Mouse (Mus musculus) ES-E14 (cell line): ENCODE data around the gene Snrk. TPM values are rescaled to one million over a fixed set of nuclear protein-coding genes. Genes with fewer than 3 reads are reported as not detected.

Source experiments
- DNase-seq: peaks from one replicate; pipeline ENCODE4 v3.0.0-alpha.2; 2013; ENCODE audit warnings: low read depth, low spot score
- H3K27ac ChIP-seq: 2 replicates; pipeline ENCODE4 v1.5.1; 2012; ENCODE audit warnings: low read depth, mild to moderate bottlenecking, low read length, moderate library complexity, mixed read lengths; ENCODE audit not compliant: poor library complexity, insufficient read depth, severe bottlenecking
- H3K36me3 ChIP-seq: 2 replicates; pipeline ENCODE4 v1.6.1; 2012; ENCODE audit warnings: mild to moderate bottlenecking, low read length, moderate library complexity, mixed read lengths; ENCODE audit not compliant: control insufficient read depth, poor library complexity, insufficient read depth, severe bottlenecking
- H3K4me1 ChIP-seq, 2 experiments: fragments of 150-350 bp in 1 of 2; sonication (generic) in 1 of 2; 2 replicates each; pipeline ENCODE4 v1.6.1; 2012; ENCODE audit warnings: low read length in 2 of 2, mild to moderate bottlenecking in 1 of 2, mixed read lengths in 1 of 2; ENCODE audit not compliant: control insufficient read depth in 2 of 2, insufficient read depth in 2 of 2, poor library complexity in 1 of 2
- H3K4me3 ChIP-seq, 2 experiments: fragments of 150-350 bp in 1 of 2; sonication (generic) in 1 of 2; 2 replicates each; pipeline ENCODE4 v1.5.1; 2012; ENCODE audit warnings: low read length in 2 of 2, low read depth in 1 of 2, mild to moderate bottlenecking in 1 of 2, mixed read lengths in 1 of 2; ENCODE audit not compliant: insufficient read depth in 1 of 2, poor library complexity in 1 of 2, severe bottlenecking in 1 of 2
- H3K9ac ChIP-seq: 2 replicates; pipeline ENCODE4 v1.6.1; 2012; ENCODE audit warnings: low read depth, mild to moderate bottlenecking, low read length, mixed read lengths; ENCODE audit not compliant: poor library complexity, insufficient read depth, severe bottlenecking
- H3K9me3 ChIP-seq: fragments of 150-350 bp; sonication (generic); 2 replicates; pipeline ENCODE4 v1.6.1; 2012; ENCODE audit warnings: low read depth, mild to moderate bottlenecking, low read length; ENCODE audit not compliant: control insufficient read depth, insufficient read depth
- CHD2 ChIP-seq: IDR thresholded peaks from 2 replicates; pipeline ENCODE4 v1.6.1; 2014; ENCODE audit warnings: mild to moderate bottlenecking, low read depth, low read length, inconsistent platforms
- HCFC1 ChIP-seq: IDR thresholded peaks from 2 replicates; pipeline ENCODE4 v1.6.1; 2012; ENCODE audit warnings: low read length, inconsistent platforms, borderline replicate concordance; ENCODE audit not compliant: insufficient read depth
- MAFK ChIP-seq: IDR thresholded peaks from 2 replicates; pipeline ENCODE4 v1.6.1; 2014; ENCODE audit warnings: mild to moderate bottlenecking, low read depth, low read length, inconsistent platforms; ENCODE audit not compliant: insufficient read depth
- ZC3H11A ChIP-seq: IDR thresholded peaks from 2 replicates; pipeline ENCODE4 v1.6.1; 2012; ENCODE audit warnings: low read depth, mild to moderate bottlenecking, inconsistent platforms, low read length, borderline replicate concordance
- ZNF384 ChIP-seq: IDR thresholded peaks from 2 replicates; pipeline ENCODE4 v1.6.1; 2012; ENCODE audit warnings: low read depth, low read length, inconsistent platforms
- in situ Hi-C, 2 experiments: fragments of 600-800 bp; cut with MboI; formaldehyde crosslinking; loops; one replicate each; pipeline ENCODE4 v1.15.1; 2025; ENCODE audit warnings: low sequenced_read_pairs in 2 of 2, inconsistent platforms in 1 of 2; ENCODE audit not compliant: unreplicated experiment in 2 of 2
- total RNA-seq: library from RNA; depleted of rRNA; stranded (reverse); fragments of 300-350 nt; gene quantifications from 2 replicates; pipeline ENCODE4 v1.2.3, GENCODE M21; 2012; rRNA removed

Gene Snrk
- total RNA-seq, 1 experiment, result 10.0 TPM

GRCm38 (mm10) chr9:122215118-122215517 lies 98.1 kb downstream of the Snrk start:
- H3K9ac ChIP-seq, result no peak overlapping the region
- no peaks in the 10 kb centered on the region for H3K36me3 ChIP-seq
- no peak for DNase-seq
- no peak for TF ChIP-seq HCFC1
- no peak for TF ChIP-seq CHD2
- no peak for TF ChIP-seq ZC3H11A
- H3K4me3 ChIP-seq, result no peak overlapping the region
- H3K4me1 ChIP-seq, result no peaks in the 10 kb centered on the region
- no peaks in the 10 kb centered on the region for H3K9me3 ChIP-seq
- no peak overlapping the region for H3K27ac ChIP-seq
- in situ Hi-C loops, result no loop called here

GRCm38 (mm10) chr9:122216945-122217529 lies 100.0 kb downstream of the Snrk start:
- Histone ChIP-seq H3K9ac (no peak overlapping the region), H3K4me3 (no peak overlapping the region), H3K9me3 (no peaks in the 10 kb centered on the region), H3K36me3 (no peaks in the 10 kb centered on the region), H3K27ac (no peak overlapping the region), H3K4me1 (no peaks in the 10 kb centered on the region)
- no peak for DNase-seq
- in situ Hi-C loops, result no loop called here
- TF ChIP-seq MAFK, result no peak
- no peak for TF ChIP-seq ZC3H11A
- no peak for TF ChIP-seq HCFC1
- no peak for TF ChIP-seq CHD2
- TF ChIP-seq ZNF384, result no peak

Other genes starting within 250 kb of the Snrk start
- 0.22 and 0.26 TPM in 2 replicates for gene Ackr2, start 218.9 kb upstream of the Snrk start, total RNA-seq
- gene Cyp8b1, start 201.0 kb upstream of the Snrk start, total RNA-seq, result not detected in 2 replicates
- gene Fam198a, start 166.3 kb upstream of the Snrk start, total RNA-seq, result 0.32 and 0.36 TPM in 2 replicates
- 12.9 and 21.6 TPM in 2 replicates for gene Pomgnt2, start 120.2 kb upstream of the Snrk start, total RNA-seq
- 13.7 and 15.0 TPM in 2 replicates for gene Ano10, start 177.2 kb downstream of the Snrk start, total RNA-seq
- gene Abhd5, start 234.3 kb downstream of the Snrk start, total RNA-seq, result 12.1 and 14.8 TPM in 2 replicates